ENCODE assay signal across 27 mouse cellular contexts in genomic region chr12:92578596-92578995, GRCm38 (mm10).
"Had no signal": no experiment of that assay in that cellular context is flagged by ENCODE, and none has a peak within 500 bp of the region (broad histone marks: within the 10 kb centered on the region; RNA-seq: fewer than 3 reads in every experiment).

No protein-coding gene starts in this region.

- H3K27me3 ChIP-seq: heart, embryonic 13.5 days; heart, embryonic 15.5 days; hindbrain, embryonic 13.5 days; hindbrain, embryonic 15.5 days; limb, embryonic 12.5 days; liver, embryonic 13.5 days; liver, embryonic 15.5 days had no signal

- H3K4me2 ChIP-seq: heart, embryonic 11.5 days; heart, embryonic 13.5 days; heart, embryonic 15.5 days; hindbrain, embryonic 13.5 days; hindbrain, embryonic 15.5 days; limb, embryonic 12.5 days; liver, embryonic 11.5 days; liver, embryonic 13.5 days; liver, embryonic 15.5 days had no signal

- H3K9ac ChIP-seq: heart, embryonic 13.5 days; heart, embryonic 15.5 days; hindbrain, embryonic 13.5 days; hindbrain, embryonic 15.5 days; limb, embryonic 12.5 days; liver, embryonic 13.5 days; liver, embryonic 15.5 days; liver, postnatal 0 days had no signal

- ATAC-seq: hindbrain, postnatal 0 days; intestine, postnatal 0 days; liver, postnatal 0 days had no signal

- H3K4me1 ChIP-seq: heart, embryonic 13.5 days; heart, embryonic 15.5 days; hindbrain, embryonic 13.5 days; hindbrain, embryonic 15.5 days; limb, embryonic 10.5 days; limb, embryonic 12.5 days; liver, embryonic 13.5 days; liver, embryonic 15.5 days had no signal

- H3K27ac ChIP-seq: heart, adult 2 months; heart, embryonic 13.5 days; heart, embryonic 15.5 days; hindbrain, embryonic 13.5 days; hindbrain, embryonic 15.5 days; hindbrain, postnatal 0 days; layer of hippocampus, adult 2 months; left cerebral cortex, adult 2 months; limb, embryonic 10.5 days; limb, embryonic 12.5 days; liver, embryonic 13.5 days; liver, embryonic 15.5 days had no signal

- DNase-seq: gastrocnemius, postnatal 14 days; gastrocnemius, postnatal 36 days; heart, adult 11 months; heart, adult 2 months; heart, postnatal 14 days; heart, postnatal 36 days; kidney, adult 18-20 months; kidney, adult 8-10 months; kidney, postnatal 10 days; kidney, postnatal 25 days; kidney, postnatal 4 days; liver; liver, embryonic 13.5 days; liver, postnatal 0 days had no signal

- H3K36me3 ChIP-seq: heart, embryonic 13.5 days; heart, embryonic 15.5 days; hindbrain, embryonic 13.5 days; hindbrain, embryonic 15.5 days; limb, embryonic 10.5 days; limb, embryonic 12.5 days; liver, embryonic 13.5 days; liver, embryonic 15.5 days had no signal

- H3K4me3 ChIP-seq: heart, adult 2 months; heart, embryonic 13.5 days; heart, embryonic 15.5 days; hindbrain, embryonic 13.5 days; hindbrain, embryonic 15.5 days; layer of hippocampus, adult 2 months; left cerebral cortex, adult 2 months; limb, embryonic 10.5 days; limb, embryonic 12.5 days; liver, embryonic 13.5 days; liver, embryonic 15.5 days had no signal

- H3K9me3 ChIP-seq: heart, embryonic 13.5 days; heart, embryonic 15.5 days; hindbrain, embryonic 13.5 days; hindbrain, embryonic 15.5 days; limb, embryonic 10.5 days; limb, embryonic 12.5 days; liver, embryonic 13.5 days; liver, embryonic 15.5 days had no signal
